Mouse (Mus musculus) gonadal fat pad, adult 2 months (tissue): ENCODE measurements around the gene Cd9. TPM values are rescaled to one million over a fixed set of nuclear protein-coding genes. Genes with fewer than 3 reads are reported as not detected.

Experiments used
- polyA plus RNA-seq: library from polyadenylated mRNA; depleted of rRNA; stranded (reverse); fragments of >200 nt; gene quantifications from 2 replicates; pipeline ENCODE4 v1.2.3, GENCODE M21; 2012; rRNA removed

Cd9 gene
- polyA plus RNA-seq, 1 experiment: 217 TPM

Other genes starting within 250 kb of the Cd9 start
- gene Tuba3a, start 208.7 kb downstream of the Cd9 start, polyA plus RNA-seq: 2.7 and 7.9 TPM in 2 replicates
- gene Ltbr, start 180.9 kb downstream of the Cd9 start, polyA plus RNA-seq: 91.9 and 95.1 TPM in 2 replicates
- gene Scnn1a, start 174.1 kb downstream of the Cd9 start, polyA plus RNA-seq: 25.9 and 40.7 TPM in 2 replicates
- gene Tnfrsf1a, start 145.4 kb downstream of the Cd9 start, polyA plus RNA-seq: 150 and 179 TPM in 2 replicates
- 2.1 and 2.8 TPM in 2 replicates for gene Plekhg6, start 114.0 kb downstream of the Cd9 start, polyA plus RNA-seq
- gene Vwf, start 52.0 kb upstream of the Cd9 start, polyA plus RNA-seq: 76.1 and 90.2 TPM in 2 replicates
- not detected in 2 replicates for gene Ano2, start 195.6 kb upstream of the Cd9 start, polyA plus RNA-seq